Mouse (Mus musculus): ENCODE results near the gene Flt3. TPM values are rescaled to one million over a fixed set of nuclear protein-coding genes. Genes with fewer than 3 reads are reported as not detected.

Gene Flt3
- polyA plus RNA-seq, 1 experiment from 2014 or later, result 0.20 TPM

DNA sequence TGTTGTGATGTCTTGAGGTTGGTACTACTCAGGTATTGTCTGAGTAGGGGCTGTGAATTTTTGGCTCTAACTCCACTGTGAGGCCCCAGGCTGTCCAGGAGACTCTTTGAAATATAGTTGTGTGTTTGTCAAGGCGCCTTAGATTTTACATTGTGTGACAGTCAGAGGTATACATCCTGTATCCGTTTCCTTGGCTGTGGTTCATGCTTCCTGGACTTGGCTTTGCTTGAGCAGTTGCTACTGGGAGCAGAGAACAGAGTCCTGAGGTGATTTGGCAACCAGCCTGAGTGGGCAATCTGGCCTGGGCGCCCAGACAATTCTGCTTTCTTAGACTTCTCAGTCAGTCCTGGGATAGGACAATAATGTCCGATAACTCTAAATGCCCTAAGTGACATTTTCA is 34.9 kb upstream of the Flt3 start:
- Histone ChIP-seq H3K4me1 (replicated peaks) (peaks cover 62% of the 10 kb centered on the region), H3K4me2 (peak overlapping the region; percentile 7; the same call in 1 of the 2 replicates), H3K4me3 (no peak overlapping the region), H3K9ac (peak overlapping the region; percentile 22; the same call in 1 of the 2 replicates), H3K27ac (ENCODE audit: poor library complexity, severe bottlenecking) (peak overlapping the region; percentile 29; the same call in 1 of the 2 replicates), H3K9me3 (replicated peaks) (no peaks in the 10 kb centered on the region), H3K27me3 (replicated peaks) (no peaks in the 10 kb centered on the region), H3K36me3 (no peaks in the 10 kb centered on the region)
- WGBS, result 65% methylated on average over 4 of the region's 4 CpGs
- ATAC-seq (ENCODE audit: insufficient number of reproducible peaks, low FRiP score), result no peak

DNA sequence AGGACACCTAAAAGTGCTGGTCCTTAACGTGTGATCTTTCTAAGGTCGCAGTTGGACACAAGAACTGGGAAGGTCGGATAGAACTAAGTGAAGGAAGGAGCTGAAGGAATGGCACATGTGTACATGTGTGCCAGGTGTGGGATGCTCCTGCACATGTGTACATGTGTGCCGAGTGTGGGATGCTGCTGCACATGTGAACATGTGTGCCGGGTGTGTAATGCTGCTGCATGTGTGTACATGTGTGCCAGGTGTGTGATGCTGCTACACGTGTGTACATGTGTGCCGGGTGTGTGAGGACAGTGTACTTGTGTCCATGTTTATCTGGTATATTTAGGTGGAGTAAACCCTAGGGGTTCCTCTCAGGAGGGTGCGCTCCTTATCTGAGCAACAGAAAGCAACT is 32.6 kb upstream of the Flt3 start:
- H3K36me3 ChIP-seq, result no peaks in the 10 kb centered on the region
- 90% methylated on average over 8 of the region's 8 CpGs for WGBS
- ATAC-seq (ENCODE audit: insufficient number of reproducible peaks, low FRiP score), result no peak
- H3K9me3 ChIP-seq (replicated peaks), result no peaks in the 10 kb centered on the region
- no peaks in the 10 kb centered on the region for H3K27me3 ChIP-seq (replicated peaks)
- H3K4me1 ChIP-seq (replicated peaks), result peaks cover 61% of the 10 kb centered on the region
- no peak overlapping the region for H3K9ac ChIP-seq
- no peak overlapping the region for H3K4me3 ChIP-seq
- H3K4me2 ChIP-seq, result peak overlapping the region; percentile 53; the same call in 1 of the 2 replicates
- no peak overlapping the region for H3K27ac ChIP-seq (ENCODE audit: poor library complexity, severe bottlenecking)

DNA sequence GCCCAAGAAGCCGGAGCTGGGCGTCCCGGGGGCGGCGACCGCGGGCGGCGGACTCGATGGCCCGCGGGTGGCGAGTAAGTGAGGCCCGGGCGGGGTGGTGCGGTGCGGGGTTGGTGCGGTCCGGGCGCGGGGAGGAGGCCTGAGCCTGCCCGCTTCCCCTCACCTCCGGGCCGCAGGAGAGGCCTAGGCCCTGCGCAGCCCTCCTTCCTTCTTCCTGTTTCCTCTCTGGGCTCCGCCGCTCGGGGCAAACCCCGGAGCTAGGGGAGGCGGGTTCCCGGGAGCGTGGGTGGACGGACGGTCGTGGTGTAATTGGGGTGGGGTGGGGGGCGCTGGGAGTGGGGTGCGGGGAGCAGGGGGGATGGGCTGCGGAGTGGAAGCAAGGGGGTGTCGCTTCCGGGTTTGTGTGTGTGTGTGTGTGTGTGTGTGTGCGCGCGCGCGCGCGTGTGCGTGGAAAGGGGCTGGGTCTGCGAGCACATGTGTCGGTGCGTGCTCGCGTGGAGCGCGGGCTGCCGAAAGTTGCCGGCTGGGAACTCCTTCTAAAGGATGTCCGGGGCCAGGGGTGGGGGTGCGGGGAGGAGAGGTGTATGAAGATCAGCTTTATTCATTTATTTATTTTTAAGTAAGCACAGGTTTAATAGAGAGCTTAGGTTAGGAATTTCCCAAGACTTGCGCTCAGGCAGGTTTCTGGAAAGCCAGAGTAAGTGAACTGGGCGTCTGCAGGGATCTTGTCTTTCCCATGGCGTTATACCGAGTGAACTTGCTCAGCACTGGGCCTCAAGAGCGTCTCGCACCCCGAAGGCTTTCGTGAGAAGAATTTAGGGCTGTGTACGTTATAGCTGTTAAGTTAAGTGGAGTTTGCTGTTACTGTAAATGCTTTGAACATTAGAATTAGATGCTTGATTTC is 30.9 kb upstream of the Flt3 start:
- ATAC-seq (ENCODE audit: insufficient number of reproducible peaks, low FRiP score), result peak; percentile 63
- no peaks in the 10 kb centered on the region for H3K27me3 ChIP-seq (replicated peaks)
- peak overlapping the region; percentile 100 for H3K9ac ChIP-seq
- H3K36me3 ChIP-seq, result no peaks in the 10 kb centered on the region
- peak overlapping the region; percentile 98 for H3K27ac ChIP-seq (ENCODE audit: poor library complexity, severe bottlenecking)
- under 1% methylated on average over 51 of the region's 68 CpGs for WGBS
- peaks cover 44% of the 10 kb centered on the region for H3K4me1 ChIP-seq (replicated peaks)
- H3K4me3 ChIP-seq, result peak overlapping the region; percentile 94
- peak overlapping the region; percentile 90 for H3K4me2 ChIP-seq
- H3K9me3 ChIP-seq (replicated peaks), result no peaks in the 10 kb centered on the region

DNA sequence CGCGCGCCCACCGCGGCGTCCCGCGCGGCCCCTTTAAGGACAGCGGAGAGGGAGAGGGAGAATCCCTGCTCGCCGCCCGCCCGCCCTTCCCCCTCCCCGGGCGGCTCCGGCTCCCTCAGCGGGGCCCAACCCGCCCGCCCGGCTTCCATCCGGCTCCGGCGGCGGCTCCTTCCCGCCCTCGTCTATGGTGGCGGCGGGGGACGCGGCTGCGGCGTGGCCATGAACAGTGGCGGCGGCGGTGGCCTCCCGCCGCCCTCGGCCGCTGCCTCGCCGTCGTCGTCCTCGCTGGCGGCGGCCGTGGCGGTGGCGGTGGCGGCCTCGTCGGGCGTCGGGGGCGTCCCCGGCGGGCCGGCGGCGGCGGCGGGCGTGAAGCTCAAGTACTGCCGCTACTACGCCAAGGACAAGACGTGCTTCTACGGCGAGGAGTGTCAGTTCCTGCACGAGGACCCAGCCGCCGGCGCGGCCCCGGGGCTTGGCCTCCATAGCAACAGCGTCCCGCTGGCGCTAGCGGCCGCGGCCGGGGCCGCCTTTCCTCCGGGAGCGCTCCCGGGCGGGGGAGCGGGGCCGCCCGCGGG is 30.2 kb upstream of the Flt3 start:
- H3K4me3 ChIP-seq, result peak overlapping the region; percentile 94
- no peaks in the 10 kb centered on the region for H3K9me3 ChIP-seq (replicated peaks)
- peak overlapping the region; percentile 90 for H3K4me2 ChIP-seq
- ATAC-seq (ENCODE audit: insufficient number of reproducible peaks, low FRiP score), result peak; percentile 90
- H3K9ac ChIP-seq, result peak overlapping the region; percentile 100
- H3K4me1 ChIP-seq (replicated peaks), result peaks cover 37% of the 10 kb centered on the region
- no peaks in the 10 kb centered on the region for H3K27me3 ChIP-seq (replicated peaks)
- H3K36me3 ChIP-seq, result no peaks in the 10 kb centered on the region
- H3K27ac ChIP-seq (ENCODE audit: poor library complexity, severe bottlenecking), result peak overlapping the region; percentile 98
- WGBS, result 0% methylated on average over 69 of the region's 91 CpGs

DNA sequence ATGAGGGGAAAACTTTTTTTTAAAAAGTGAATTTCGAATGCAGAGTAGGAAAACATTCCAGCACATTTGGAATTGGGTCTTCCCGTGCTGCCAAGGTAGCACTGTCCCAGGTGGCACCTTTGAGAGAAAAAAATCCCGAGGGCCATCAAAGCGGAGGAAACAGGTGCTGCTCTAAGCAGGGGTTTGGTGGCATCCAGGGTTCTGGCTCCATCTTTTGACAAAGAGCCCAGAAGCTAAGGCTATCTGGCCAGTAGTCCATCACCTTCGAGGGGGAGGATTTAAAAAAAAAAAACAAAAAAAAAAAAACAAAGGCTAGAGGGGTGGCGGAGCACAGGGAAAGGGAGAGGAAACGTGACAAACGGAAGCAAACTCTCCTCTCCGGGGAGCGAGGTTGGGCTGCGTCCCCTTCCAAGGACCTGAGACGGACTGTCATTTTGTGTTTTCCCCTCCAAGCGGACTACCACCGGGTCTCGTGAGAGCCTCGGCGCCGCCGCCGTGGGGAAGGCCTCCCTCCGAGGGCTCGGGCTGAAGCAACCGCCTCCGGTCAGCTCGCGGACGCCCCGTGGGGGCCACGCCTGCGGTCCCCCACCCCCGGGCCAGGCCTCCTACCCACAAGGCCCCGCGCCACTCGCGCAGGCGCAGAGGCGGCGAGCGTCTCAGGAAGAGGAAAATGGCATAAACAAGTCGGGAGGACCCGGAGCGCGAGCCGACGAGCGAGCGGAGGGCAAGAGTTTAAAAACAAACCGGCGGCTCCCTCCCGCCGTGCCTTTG is 29.4 kb upstream of the Flt3 start, which contains the start of gene Pan3:
Pan3 (plus strand) TSS at position 627 of the 771 bp plus-strand sequence.
- Histone ChIP-seq H3K4me3 (peak within 1 kb of the TSS; percentile 94), H3K9me3 (replicated peaks) (no peaks in the 10 kb centered on the region), H3K27ac (ENCODE audit: poor library complexity, severe bottlenecking) (peak within 1 kb of the TSS; percentile 98), H3K4me2 (peak within 1 kb of the TSS; percentile 90), H3K4me1 (replicated peaks) (peaks cover 30% of the 10 kb centered on the region), H3K9ac (peak within 1 kb of the TSS; percentile 100), H3K36me3 (no peaks in the 10 kb centered on the region), H3K27me3 (replicated peaks) (no peaks in the 10 kb centered on the region)
- peak; percentile 94 for ATAC-seq (ENCODE audit: insufficient number of reproducible peaks, low FRiP score)
- under 1% methylated on average over 51 of the region's 51 CpGs for WGBS

DNA sequence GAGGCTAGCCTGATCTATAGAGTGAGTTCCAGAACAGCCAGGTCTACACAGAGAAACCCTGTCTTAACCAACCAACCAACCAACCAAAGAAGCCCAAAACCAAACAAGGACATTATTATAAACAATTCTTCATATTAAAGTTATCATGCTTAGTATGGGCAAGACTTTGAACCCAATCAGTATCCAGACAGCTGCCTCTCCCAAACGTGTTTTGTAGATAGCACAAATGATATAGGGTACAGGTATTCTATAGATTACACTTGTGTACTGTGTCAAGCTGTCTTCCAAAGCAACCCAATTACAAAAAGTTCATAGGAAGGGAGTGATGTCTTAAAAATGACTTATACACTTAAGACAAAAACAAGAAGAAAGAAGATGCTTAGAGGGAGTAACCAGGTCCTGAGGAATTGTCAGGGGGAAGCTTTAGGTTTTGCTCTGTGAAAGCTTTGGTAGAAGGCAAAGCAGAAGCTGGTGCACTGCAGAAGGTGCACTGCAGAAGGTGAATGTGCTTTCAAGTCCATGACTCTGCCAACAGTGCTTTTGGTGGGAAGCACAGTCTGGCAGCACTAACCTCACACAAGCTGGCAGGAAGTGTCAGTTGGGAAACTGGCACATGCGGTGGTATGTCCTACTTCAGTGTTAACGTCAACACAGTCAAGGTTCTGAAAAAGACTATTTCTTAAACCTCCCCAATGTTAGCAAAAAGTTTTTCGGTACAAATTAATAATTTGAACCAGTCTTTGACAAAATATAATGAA is 25.9 kb upstream of the Flt3 start:
- H3K27me3 ChIP-seq (replicated peaks), result no peaks in the 10 kb centered on the region
- H3K36me3 ChIP-seq, result no peaks in the 10 kb centered on the region
- H3K9ac ChIP-seq, result no peak overlapping the region
- WGBS, result 68% methylated on average over 4 of the region's 4 CpGs
- no peak overlapping the region for H3K4me2 ChIP-seq
- H3K9me3 ChIP-seq (replicated peaks), result no peaks in the 10 kb centered on the region
- no peak overlapping the region for H3K27ac ChIP-seq (ENCODE audit: poor library complexity, severe bottlenecking)
- no peak for ATAC-seq (ENCODE audit: insufficient number of reproducible peaks, low FRiP score)
- no peak overlapping the region for H3K4me3 ChIP-seq
- H3K4me1 ChIP-seq (replicated peaks), result peaks cover 11% of the 10 kb centered on the region; the same call in 1 of the 2 replicates

DNA sequence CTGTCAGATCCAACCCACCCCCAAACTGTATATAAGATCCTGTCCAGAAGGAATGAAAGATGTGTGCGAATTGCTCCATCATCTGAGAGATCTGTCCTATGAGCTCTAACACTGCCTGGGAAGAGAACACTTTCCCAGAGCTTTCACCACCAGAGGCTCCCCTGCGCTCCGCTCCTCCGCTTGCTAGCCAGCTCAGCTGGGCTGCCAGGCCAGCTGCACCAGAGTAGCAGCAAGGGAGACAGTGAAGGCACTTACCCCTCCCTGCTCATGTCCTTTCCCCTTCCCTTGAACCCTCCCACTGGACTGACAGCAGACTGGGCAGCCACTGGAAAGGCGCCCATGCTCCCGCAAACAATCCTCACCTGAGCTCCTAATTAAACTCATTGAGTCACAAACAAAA is 23.3 kb upstream of the Flt3 start:
- Histone ChIP-seq H3K36me3 (no peaks in the 10 kb centered on the region), H3K4me1 (replicated peaks) (peaks cover 4% of the 10 kb centered on the region; the same call in 1 of the 2 replicates), H3K27me3 (replicated peaks) (no peaks in the 10 kb centered on the region), H3K4me2 (no peak overlapping the region), H3K9me3 (replicated peaks) (no peaks in the 10 kb centered on the region), H3K9ac (peak overlapping the region; percentile 51; the same call in 1 of the 2 replicates), H3K4me3 (no peak overlapping the region), H3K27ac (ENCODE audit: poor library complexity, severe bottlenecking) (no peak overlapping the region)
- no peak for ATAC-seq (ENCODE audit: insufficient number of reproducible peaks, low FRiP score)
- WGBS, result 45% methylated on average over 6 of the region's 6 CpGs

DNA sequence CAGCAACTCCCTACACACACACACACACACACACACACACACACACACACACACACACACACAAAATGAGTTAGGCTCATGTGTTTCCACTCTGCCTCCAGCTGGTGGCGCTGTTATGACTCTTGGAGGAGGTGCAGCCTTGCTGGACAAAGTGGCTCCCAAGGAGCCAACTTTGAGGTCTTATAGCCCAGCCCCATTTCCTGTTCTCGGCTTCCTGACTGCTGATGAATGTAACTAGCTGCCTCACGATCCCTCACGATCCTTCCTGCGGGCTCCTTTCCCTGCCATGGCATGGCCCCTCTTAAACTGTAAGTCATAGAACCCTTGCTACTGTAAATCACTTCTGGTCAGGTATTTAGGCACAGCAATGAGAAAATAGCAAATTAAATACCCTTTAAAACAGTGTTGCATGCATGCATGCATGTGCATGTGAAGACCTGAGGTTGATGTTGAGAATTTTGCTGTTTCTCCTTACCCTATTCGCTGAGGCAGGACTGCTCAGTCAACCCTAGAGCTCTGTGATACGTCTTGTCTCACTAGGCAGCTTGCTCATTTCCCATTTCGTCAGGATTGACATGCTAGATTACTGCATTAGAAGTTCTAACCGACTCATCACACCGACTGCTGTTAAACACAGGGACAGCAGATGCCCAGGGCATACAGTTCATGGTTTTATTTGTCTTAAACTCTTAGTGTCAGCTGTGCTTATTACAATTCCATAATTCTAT is 18.3 kb upstream of the Flt3 start:
- Histone ChIP-seq H3K27me3 (replicated peaks) (no peaks in the 10 kb centered on the region), H3K4me1 (replicated peaks) (peaks cover 4% of the 10 kb centered on the region; the same call in 1 of the 2 replicates), H3K4me2 (peak overlapping the region; percentile 24; the same call in 1 of the 2 replicates), H3K9ac (no peak overlapping the region), H3K36me3 (no peaks in the 10 kb centered on the region), H3K27ac (ENCODE audit: poor library complexity, severe bottlenecking) (no peak overlapping the region), H3K4me3 (no peak overlapping the region), H3K9me3 (replicated peaks) (no peaks in the 10 kb centered on the region)
- no peak for ATAC-seq (ENCODE audit: insufficient number of reproducible peaks, low FRiP score)
- 29% methylated on average over 10 of the region's 10 CpGs for WGBS

DNA sequence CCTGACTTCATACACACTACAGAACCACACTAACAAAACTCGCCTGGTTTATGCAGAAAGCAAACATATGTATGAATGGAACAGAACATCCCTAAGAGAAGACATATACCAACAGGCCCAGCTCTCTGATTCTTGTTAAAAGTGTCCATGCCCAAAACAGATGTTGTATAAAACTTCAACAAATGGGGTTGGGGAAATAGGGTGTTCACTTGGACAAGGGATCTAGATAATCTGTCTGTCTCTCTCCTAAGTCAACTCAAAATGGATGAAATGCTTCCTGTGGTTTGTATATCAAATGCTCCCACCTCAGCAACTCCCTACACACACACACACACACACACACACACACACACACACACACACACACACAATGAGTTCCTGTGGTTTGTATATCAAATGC is 17.7 kb upstream of the Flt3 start:
- no peak for ATAC-seq (ENCODE audit: insufficient number of reproducible peaks, low FRiP score)
- Histone ChIP-seq H3K9ac (no peak overlapping the region), H3K36me3 (no peaks in the 10 kb centered on the region), H3K4me1 (replicated peaks) (0 out of 2 replicates have a peak, but pooled peaks cover 4% of the 10 kb centered on the region), H3K4me2 (0 out of 2 replicates have a peak overlapping the region, but pooled peaks have one; percentile 24), H3K27ac (ENCODE audit: poor library complexity, severe bottlenecking) (no peak overlapping the region), H3K4me3 (no peak overlapping the region), H3K9me3 (replicated peaks) (no peaks in the 10 kb centered on the region), H3K27me3 (replicated peaks) (no peaks in the 10 kb centered on the region)
- WGBS, result 70% methylated on average over 1 of the region's 1 CpGs

DNA sequence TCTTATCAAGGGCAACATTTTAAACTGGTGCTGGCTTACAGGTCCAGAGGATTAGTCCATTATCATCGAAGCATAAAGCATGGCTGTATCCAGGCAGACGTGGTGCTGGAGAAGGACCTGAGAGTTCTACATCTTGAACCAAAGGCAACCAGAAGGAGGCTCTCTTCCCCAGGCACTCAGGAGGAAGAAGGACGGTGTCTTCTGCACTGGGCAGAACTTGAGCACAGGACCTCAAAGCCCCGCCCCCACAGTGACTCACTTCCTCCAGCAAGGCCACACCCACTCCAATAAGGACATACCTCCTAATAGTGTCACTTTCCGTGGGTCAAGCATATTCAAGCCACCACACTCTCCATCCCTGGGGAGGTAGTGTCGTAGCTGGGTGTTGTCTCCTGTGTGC is 10.3 kb upstream of the Flt3 start:
- Histone ChIP-seq H3K27ac (ENCODE audit: poor library complexity, severe bottlenecking) (no peak overlapping the region), H3K9ac (no peak overlapping the region), H3K36me3 (no peaks in the 10 kb centered on the region), H3K4me1 (replicated peaks) (no peaks in the 10 kb centered on the region), H3K27me3 (replicated peaks) (no peaks in the 10 kb centered on the region), H3K4me3 (no peak overlapping the region), H3K9me3 (replicated peaks) (peaks cover 5% of the 10 kb centered on the region; the same call in 1 of the 2 replicates), H3K4me2 (no peak overlapping the region)
- 78% methylated on average over 6 of the region's 6 CpGs for WGBS
- no peak for ATAC-seq (ENCODE audit: insufficient number of reproducible peaks, low FRiP score)
